Mouse (Mus musculus): ENCODE results near the gene Madcam1.
"Not testable (repeated sequence)": the region's sequence is repeated elsewhere in the genome, so short reads cannot be mapped to it uniquely, and the experiment has no call there.

The Madcam1 gene

GRCm38 (mm10) chr10:79688720-79689119 lies 24.4 kb downstream of the Madcam1 start, which contains the start of gene Gzmm:
TSS of gene Gzmm (plus strand) at chr10:79689020.
- no peak for DNase-seq (ENCODE audit: low read depth, low spot score)

- DNase-seq (ENCODE audit: low read depth, low spot score), result no peak
Measured at GRCm38 (mm10) chr10:79689178-79689577, 24.8 kb downstream of the Madcam1 start.

- DNase-seq (ENCODE audit: low read depth, low spot score), result peak; percentile 37
Measured at GRCm38 (mm10) chr10:79691986-79692548, 27.7 kb downstream of the Madcam1 start.

GRCm38 (mm10) chr10:79693580-79694378 lies 29.4 kb downstream of the Madcam1 start:
- no peak for DNase-seq (ENCODE audit: low read depth, low spot score)

- DNase-seq (ENCODE audit: low read depth, low spot score), result no peak
Measured at GRCm38 (mm10) chr10:79694379-79694655, 30.0 kb downstream of the Madcam1 start.

GRCm38 (mm10) chr10:79695231-79696128 lies 31.1 kb downstream of the Madcam1 start:
- peak; percentile 86 for DNase-seq (ENCODE audit: low read depth, low spot score)

DNA sequence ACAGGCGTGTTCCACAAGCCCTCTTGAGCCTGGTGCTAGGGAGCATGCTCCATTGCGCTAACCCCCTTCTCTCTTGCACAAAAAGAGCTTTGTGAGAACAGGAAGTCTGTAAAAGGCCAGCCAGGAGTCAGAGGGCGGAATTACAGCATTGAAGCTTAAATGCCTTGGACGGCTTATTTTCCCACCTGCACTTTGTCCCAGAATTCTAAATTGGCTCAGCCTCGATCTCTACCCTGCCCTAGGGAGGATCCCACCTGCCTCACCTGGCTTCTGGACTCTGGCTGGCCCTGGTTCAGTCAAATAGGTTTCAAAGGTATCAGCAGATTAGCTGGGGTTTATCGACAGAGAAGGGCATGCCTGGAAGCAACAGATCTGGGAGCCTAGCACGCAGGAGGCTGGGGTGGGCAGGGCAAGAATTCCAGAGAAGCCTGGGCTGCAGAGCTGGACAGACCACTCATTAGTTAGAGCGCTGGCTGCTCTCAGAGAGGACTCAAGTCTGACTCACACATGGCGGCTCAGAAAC lies 31.8 kb downstream of the Madcam1 start:
- DNase-seq (ENCODE audit: low read depth, low spot score), result no peak

DNA sequence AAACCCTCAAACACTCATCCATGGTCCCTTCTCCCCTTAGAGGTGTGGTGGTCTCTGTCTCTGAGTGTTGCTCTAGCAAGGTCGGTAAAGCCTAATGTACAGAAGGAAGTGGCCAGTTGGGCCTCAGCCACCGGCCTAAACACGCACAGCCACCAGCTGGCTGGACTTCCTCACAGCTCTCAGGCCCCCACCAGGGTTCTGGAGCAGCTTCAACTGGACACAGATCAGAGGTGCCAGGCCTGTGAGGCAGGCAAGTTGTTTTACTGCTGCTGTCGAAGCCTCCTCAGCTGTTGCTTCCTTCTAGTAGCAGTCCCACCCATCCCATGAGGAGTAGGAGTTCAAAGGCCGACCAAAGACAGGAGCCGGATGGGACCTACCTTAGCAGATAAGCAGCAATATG lies 33.6 kb downstream of the Madcam1 start:
- no peak for DNase-seq (ENCODE audit: low read depth, low spot score)

DNA sequence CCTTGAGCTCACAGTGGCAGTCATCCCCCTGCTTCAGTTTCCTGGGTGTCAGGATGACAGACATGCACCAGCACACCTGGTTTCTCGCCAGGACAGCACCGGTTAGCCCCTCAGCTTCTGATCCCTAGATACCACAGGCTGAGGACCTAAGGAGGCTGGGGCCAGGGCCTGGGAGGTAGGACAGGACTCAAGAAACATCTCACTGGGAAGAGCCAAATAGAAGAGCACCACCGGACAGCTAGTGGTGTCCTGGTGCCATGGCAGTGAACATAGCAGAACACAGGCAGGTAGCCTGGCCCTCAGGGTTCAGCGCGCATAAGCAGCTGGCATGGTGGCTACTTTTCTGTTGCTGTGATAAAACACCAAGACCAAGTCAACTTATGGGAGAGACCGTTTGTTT lies 34.1 kb downstream of the Madcam1 start:
- DNase-seq (ENCODE audit: low read depth, low spot score), result no peak

DNA sequence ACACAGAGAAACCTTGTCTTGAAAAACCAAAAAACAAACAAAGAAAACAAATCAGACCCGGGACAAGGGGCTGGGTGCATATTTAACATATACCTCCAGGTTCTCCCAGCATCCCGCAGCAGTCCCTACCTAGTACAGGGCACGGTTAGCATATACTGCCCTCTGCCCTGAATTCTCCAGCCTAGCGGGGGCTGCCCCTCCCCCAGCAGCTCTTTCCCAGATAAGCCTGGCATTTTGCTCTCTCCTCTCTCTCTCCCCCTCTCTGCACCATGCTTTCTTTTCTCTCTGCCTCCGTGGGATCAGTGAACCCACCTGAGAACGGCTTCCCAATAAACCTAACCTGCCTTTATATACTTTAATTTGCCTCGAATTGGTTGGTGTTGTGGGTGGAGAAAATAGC lies 36.3 kb downstream of the Madcam1 start:
- DNase-seq (ENCODE audit: low read depth, low spot score), result no peak

DNA sequence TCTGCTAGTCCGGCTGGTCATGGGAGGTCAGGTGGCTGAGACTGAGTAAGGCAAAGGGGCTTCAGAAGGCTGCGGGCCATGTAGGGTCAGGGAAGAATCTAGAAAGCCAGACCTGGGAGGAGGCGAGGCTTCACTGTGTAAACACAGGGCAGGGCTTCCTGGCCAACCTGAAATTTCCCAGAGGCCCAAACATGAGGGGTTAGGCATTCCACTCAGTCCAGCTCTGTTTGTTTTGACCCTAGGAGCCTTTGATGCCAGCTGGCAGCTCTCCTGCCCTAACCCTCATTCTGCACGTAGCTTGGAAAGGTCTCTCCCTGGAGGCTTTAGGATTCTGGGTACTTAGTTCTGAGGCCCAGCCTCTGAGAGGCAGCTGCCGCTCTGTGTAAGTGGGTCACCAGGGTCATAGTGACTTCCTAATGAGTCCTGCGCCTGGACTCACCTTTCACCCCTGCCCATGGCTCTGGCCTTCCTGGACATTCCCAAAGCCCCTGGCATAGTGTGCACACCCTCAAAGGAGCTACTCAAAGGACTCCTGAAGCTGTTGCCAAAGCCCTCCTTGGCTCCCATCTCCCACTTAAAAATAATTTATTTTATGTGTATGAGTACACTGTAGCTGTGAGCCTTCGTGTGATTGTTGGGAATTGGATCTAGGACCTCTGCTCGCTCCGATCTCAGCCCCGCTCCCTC lies 37.2 kb downstream of the Madcam1 start:
- DNase-seq (ENCODE audit: low read depth, low spot score), result no peak

DNA sequence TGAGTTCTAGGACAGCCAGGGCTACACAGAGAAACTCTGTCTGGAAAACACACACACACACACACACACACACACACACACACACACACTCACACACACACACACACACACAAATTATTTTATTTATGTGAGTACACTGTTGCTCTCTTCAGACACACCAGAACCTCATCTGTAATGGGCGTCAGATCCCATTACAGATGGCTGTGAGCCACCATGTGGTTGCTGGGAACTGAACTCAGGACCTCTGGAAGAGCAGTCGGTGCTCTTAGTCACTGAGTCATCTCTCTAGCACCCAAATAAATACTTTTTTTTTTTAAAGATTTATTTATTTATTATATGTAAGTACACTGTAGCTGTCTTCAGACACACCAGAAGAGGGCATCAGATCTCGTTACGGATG lies 38.6 kb downstream of the Madcam1 start:
- not testable (repeated sequence) for DNase-seq (ENCODE audit: low read depth, low spot score)

- DNase-seq (ENCODE audit: low read depth, low spot score), result no peak
Measured at GRCm38 (mm10) chr10:79703541-79703940, 39.2 kb downstream of the Madcam1 start.

GRCm38 (mm10) chr10:79704065-79704969 lies 40.0 kb downstream of the Madcam1 start, which contains the start of gene Bsg:
TSS of gene Bsg (plus strand) at chr10:79704491.
- peak; percentile 100 for DNase-seq (ENCODE audit: low read depth, low spot score)

DNA sequence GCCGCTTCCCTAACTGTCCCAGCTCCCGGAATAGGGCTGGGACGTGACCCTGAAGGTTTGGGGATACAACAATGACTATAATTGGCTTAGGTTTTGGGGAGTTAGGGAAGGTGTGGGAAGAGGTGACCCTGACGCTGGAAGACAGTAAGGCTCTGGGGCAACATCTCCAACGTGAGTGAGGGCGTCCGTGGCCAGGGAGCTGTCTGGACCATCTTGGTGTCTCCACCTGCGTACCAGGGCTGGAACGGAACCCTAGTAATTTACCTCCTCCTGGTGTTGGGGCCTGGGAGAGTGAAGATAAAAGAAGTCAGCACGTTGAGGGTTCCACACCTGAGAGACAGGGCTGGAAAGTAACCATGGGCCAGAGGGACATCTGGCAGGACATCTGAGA lies 40.6 kb downstream of the Madcam1 start:
- DNase-seq (ENCODE audit: low read depth, low spot score), result no peak

- DNase-seq (ENCODE audit: low read depth, low spot score), result no peak
Measured at GRCm38 (mm10) chr10:79705951-79706350, 41.6 kb downstream of the Madcam1 start.

DNA sequence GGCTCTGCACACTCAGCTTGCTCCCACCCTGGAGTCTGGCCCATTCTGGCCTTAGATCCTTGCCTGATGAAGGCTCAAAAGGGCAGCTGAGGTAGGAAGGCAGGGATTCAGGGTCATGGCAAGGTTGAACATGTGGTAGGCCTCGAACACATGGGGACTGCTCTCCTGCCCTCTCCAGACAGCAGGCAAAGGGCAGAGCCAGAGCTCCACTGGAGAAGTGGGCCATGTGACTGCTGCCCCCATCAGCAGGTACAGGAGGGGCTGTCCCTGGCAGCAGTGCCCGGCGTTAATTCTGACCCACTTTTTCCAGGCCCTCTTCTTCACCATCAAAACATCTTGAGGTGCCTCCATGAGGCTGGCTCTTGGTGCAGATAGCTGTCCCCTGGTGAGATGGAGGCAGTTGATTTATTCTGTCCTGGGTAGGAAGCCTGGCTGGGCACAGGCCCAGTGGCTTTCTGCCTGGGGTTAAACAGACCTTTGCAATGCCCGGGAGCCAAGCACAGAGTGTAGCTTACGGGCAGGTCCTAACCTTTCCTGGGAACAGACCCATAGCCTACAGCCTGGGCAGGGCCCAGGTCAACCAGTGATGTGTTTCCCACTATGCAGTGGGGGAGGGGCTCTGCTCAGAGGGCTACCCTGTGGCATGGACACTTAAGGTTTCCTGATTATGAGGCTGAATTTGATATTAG lies 42.2 kb downstream of the Madcam1 start:
- DNase-seq (ENCODE audit: low read depth, low spot score), result no peak

GRCm38 (mm10) chr10:79707162-79707561 lies 42.8 kb downstream of the Madcam1 start:
- DNase-seq (ENCODE audit: low read depth, low spot score), result no peak

DNA sequence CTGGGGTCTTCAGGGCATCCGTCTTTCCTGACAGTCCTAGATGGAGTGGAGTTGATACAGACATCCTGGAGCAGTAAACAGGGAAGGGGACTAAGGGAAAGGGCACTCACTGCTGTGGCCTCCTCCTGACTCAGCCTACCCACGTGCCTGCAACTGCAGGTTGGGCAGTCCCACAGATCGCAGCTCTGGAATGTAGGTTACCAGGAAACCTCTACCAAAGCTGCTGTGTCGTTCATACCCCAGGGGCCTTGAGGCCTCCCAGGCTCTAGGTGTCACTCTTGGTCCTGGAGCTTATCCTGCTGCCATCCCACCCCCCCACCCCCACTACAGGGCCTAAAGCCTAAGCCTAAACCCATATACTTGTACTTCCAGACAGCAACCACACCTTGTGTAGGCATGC lies 43.4 kb downstream of the Madcam1 start:
- DNase-seq (ENCODE audit: low read depth, low spot score), result no peak

DNA sequence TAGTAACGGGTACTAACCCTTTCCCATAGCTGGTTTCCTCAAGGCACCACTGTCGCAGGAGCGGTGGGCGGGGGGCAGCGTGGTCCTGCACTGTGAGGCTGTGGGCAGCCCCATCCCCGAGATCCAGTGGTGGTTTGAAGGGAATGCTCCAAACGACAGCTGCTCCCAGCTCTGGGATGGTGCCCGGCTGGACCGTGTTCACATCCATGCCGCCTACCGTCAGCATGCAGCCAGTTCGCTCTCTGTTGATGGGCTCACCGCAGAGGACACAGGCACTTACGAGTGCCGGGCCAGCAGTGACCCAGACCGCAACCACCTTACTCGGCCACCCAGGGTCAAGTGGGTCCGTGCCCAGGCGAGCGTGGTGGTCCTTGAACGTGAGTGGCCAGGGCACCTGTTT lies 44.3 kb downstream of the Madcam1 start:
- no peak for DNase-seq (ENCODE audit: low read depth, low spot score)
